ENCODE assay signal across 31 mouse cellular contexts in the genomic region with DNA sequence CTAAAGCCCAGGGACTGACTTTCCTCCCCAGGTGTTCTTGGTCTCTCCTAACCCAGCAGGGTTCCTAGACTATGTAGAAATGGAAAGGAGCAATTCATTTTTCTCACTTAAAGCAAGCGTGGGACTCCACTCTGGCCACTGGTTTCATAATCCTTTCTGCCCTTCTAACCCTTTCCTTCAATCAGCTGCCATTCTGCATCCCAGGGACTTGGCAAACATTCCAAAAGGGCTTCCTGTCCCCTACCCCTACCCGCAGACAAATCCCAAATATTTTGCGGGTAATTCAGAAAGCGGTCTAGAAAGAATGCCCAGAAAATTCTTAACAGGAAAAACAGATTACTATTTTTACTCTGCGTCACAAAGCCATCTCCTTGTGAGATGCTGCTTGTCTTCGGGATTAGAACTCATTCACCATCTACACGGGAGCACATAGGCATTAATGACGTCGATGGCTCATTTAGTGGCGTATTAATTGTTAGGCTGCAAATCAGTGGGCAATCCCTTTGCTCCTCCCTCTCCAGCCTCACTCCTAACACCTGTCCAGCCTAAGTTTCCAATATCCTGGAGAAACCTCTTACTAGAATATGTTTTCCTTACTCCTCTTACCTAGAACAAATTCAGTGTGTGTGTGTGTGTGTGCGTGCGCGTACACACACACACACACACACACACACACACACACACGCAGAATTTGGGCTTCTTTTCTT. TPM values are rescaled to one million over a fixed set of nuclear protein-coding genes. Genes with fewer than 3 reads are reported as not detected.
DNase-seq lines count a peak whose midpoint lies in the region; ATAC-seq and TF ChIP-seq lines count a peak whose summit lies in the region.
"Had no signal": no experiment of that assay in that cellular context is flagged by ENCODE, and none has a peak within 500 bp of the region (broad histone marks: within the 10 kb centered on the region; RNA-seq: fewer than 3 reads in every experiment).

No protein-coding gene starts in this region.

- H3K27ac ChIP-seq in midbrain, embryonic 12.5 days (replicated peaks): no peak overlapping the region
- no peak overlapping the region for H3K27ac ChIP-seq in midbrain, postnatal 0 days (ENCODE audit: low read depth, low read length)
- H3K27ac ChIP-seq in hindbrain, embryonic 16.5 days (ENCODE audit: low read depth, low read length): no peak overlapping the region
- H3K27ac ChIP-seq: embryonic facial prominence, embryonic 15.5 days; heart, adult 2 months; kidney, postnatal 0 days; left cerebral cortex, adult 2 months; stomach, postnatal 0 days had no signal

- H3K9ac ChIP-seq in midbrain, embryonic 12.5 days (replicated peaks): no peak overlapping the region
- no peak overlapping the region for H3K9ac ChIP-seq in midbrain, postnatal 0 days (replicated peaks; ENCODE audit: low read length, poor library complexity, severe bottlenecking)
- H3K9ac ChIP-seq in hindbrain, embryonic 16.5 days (ENCODE audit: low read depth, low read length): no peak overlapping the region
- H3K9ac ChIP-seq: embryonic facial prominence, embryonic 15.5 days had no signal

- peaks cover 30% of the 10 kb centered on the region for H3K4me1 ChIP-seq in midbrain, embryonic 12.5 days
- H3K4me1 ChIP-seq in midbrain, postnatal 0 days (ENCODE audit: insufficient read depth, low read length): no peaks in the 10 kb centered on the region
- no peaks in the 10 kb centered on the region for H3K4me1 ChIP-seq in hindbrain, embryonic 16.5 days (ENCODE audit: control insufficient read depth, insufficient read depth, low read depth, low read length)
- H3K4me1 ChIP-seq: embryonic facial prominence, embryonic 15.5 days had no signal

- H3K4me3 ChIP-seq in midbrain, embryonic 12.5 days: no peak overlapping the region
- H3K4me3 ChIP-seq in midbrain, postnatal 0 days (ENCODE audit: low read depth, low read length): no peak overlapping the region
- H3K4me3 ChIP-seq in hindbrain, embryonic 16.5 days (ENCODE audit: low read length): no peak overlapping the region
- H3K4me3 ChIP-seq: embryonic facial prominence, embryonic 15.5 days; heart, adult 2 months; left cerebral cortex, adult 2 months had no signal

- intact Hi-C loops in heart, postnatal 36 days (cut with DNase I): no loop called here

- DNase-seq in heart, adult 11 months: peak; percentile 68
- no peak for DNase-seq in heart, postnatal 36 days
- no peak for DNase-seq in midbrain, postnatal 0 days (ENCODE audit: low spot score)
- no peak for DNase-seq in embryo, embryonic 10.5 days (ENCODE audit: low spot score)
- DNase-seq in right cerebral cortex, postnatal 10 days (ENCODE audit: low spot score in 2 of 2): no peak
- DNase-seq: adrenal gland, adult 2 months; cerebellum, adult 11 months; gastrocnemius, postnatal 25 days; heart, adult 2 months; kidney, adult 2 months; layer of hippocampus, adult 9-11 months; lung, postnatal 4 days; right cerebral cortex, adult 18-20 months; thymus, adult 2 months; thymus, postnatal 4 days had no signal

- H3K4me2 ChIP-seq in midbrain, embryonic 12.5 days (replicated peaks): peak overlapping the region; percentile 15; the same call in 1 of the 2 replicates
- H3K4me2 ChIP-seq in midbrain, postnatal 0 days (ENCODE audit: low read depth, low read length, poor library complexity, severe bottlenecking): no peak overlapping the region
- peak overlapping the region; percentile 3; the same call in 1 of the 2 replicates for H3K4me2 ChIP-seq in hindbrain, embryonic 16.5 days (ENCODE audit: low read length)
- H3K4me2 ChIP-seq: embryonic facial prominence, embryonic 15.5 days had no signal

- no peak for TF ChIP-seq CTCF in midbrain, postnatal 0 days (IDR thresholded peaks at IDR 0.05)

- 5% methylated on average over 14 of the region's 14 CpGs for WGBS in midbrain, embryonic 12.5 days
- 10% methylated on average over 14 of the region's 14 CpGs for WGBS in midbrain, postnatal 0 days
- 7% methylated on average over 14 of the region's 14 CpGs for WGBS in hindbrain, embryonic 16.5 days

- peaks cover 88% of the 10 kb centered on the region for H3K27me3 ChIP-seq in midbrain, embryonic 12.5 days
- H3K27me3 ChIP-seq in midbrain, postnatal 0 days (ENCODE audit: insufficient read depth, low read length): peaks cover 89% of the 10 kb centered on the region
- H3K27me3 ChIP-seq in hindbrain, embryonic 16.5 days (replicated peaks; ENCODE audit: control insufficient read depth, insufficient read depth, low read length): peaks cover 67% of the 10 kb centered on the region

- H3K36me3 ChIP-seq in midbrain, embryonic 12.5 days: no peaks in the 10 kb centered on the region
- H3K36me3 ChIP-seq in midbrain, postnatal 0 days (ENCODE audit: insufficient read depth, low read length): no peaks in the 10 kb centered on the region
- H3K36me3 ChIP-seq in hindbrain, embryonic 16.5 days (ENCODE audit: control insufficient read depth, insufficient read depth, low read length): no peaks in the 10 kb centered on the region
- H3K36me3 ChIP-seq: embryonic facial prominence, embryonic 15.5 days had no signal

- ATAC-seq in midbrain, embryonic 12.5 days (ENCODE audit: low FRiP score, low read depth): no peak
- no peak for ATAC-seq in midbrain, postnatal 0 days (ENCODE audit: low FRiP score)
- 0 out of 2 replicates have a peak, but pooled peaks have one; percentile 38 for ATAC-seq in hindbrain, embryonic 16.5 days

- H3K9me3 ChIP-seq in midbrain, embryonic 12.5 days: no peaks in the 10 kb centered on the region
- H3K9me3 ChIP-seq in midbrain, postnatal 0 days (ENCODE audit: low read length): no peaks in the 10 kb centered on the region
- no peaks in the 10 kb centered on the region for H3K9me3 ChIP-seq in hindbrain, embryonic 16.5 days (ENCODE audit: control insufficient read depth, low read length)
- H3K9me3 ChIP-seq: embryonic facial prominence, embryonic 15.5 days had no signal

RNA-seq across cellular contexts. Expression of gene Zic1, which starts 29.6 kb away (rescaled TPM):
- total RNA-seq in heart, postnatal 36 days (2021): under 1 TPM in 1 of 2 experiments, not detected in 1; 0.61 TPM
- polyA plus RNA-seq in midbrain, embryonic 12.5 days (2016; fragmentation: Nextera tagmentation; extraction: Ambion mirVana): 11.9 and 17.2 TPM in 2 replicates
- 91.8 and 146 TPM in 2 replicates for total RNA-seq in midbrain, postnatal 0 days (2014; rRNA removed)
- 4.1 and 8.2 TPM in 2 replicates for polyA plus RNA-seq in midbrain, postnatal 0 days (2015; fragmentation: Nextera tagmentation; extraction: Ambion mirVana)
- polyA plus RNA-seq in hindbrain, embryonic 16.5 days (2015; fragmentation: Nextera tagmentation; extraction: Ambion mirVana): 11.4 and 14.6 TPM in 2 replicates
- total RNA-seq: adrenal gland, adult 2 months; heart, adult 2 months; heart, postnatal 25 days; liver, adult 2 months; megakaryocyte-erythroid progenitor cell, adult 5-6 weeks; MEL had no signal
- polyA plus RNA-seq: heart, embryonic 14.5 days; intestine, embryonic 14.5 days; kidney, adult 2 months; kidney, postnatal 0 days; large intestine, adult 2 months; liver, adult 2 months; lung, embryonic 16.5 days; small intestine, adult 2 months; stomach, postnatal 0 days had no signal

RNA-seq across cellular contexts. Expression of gene Zic4, which starts 33.0 kb away (rescaled TPM):
- not detected for total RNA-seq in heart, postnatal 36 days (2021)
- polyA plus RNA-seq in midbrain, embryonic 12.5 days (2016; fragmentation: Nextera tagmentation; extraction: Ambion mirVana): 44.6 and 76.9 TPM in 2 replicates
- total RNA-seq in midbrain, postnatal 0 days (2014; rRNA removed): 54.7 and 73.4 TPM in 2 replicates
- polyA plus RNA-seq in midbrain, postnatal 0 days (2015; fragmentation: Nextera tagmentation; extraction: Ambion mirVana): 22.2 and 33.5 TPM in 2 replicates
- 62.4 and 67.4 TPM in 2 replicates for polyA plus RNA-seq in hindbrain, embryonic 16.5 days (2015; fragmentation: Nextera tagmentation; extraction: Ambion mirVana)
- total RNA-seq: adrenal gland, adult 2 months; gastrocnemius, postnatal 25 days; heart, adult 2 months; heart, postnatal 25 days; liver, adult 2 months; megakaryocyte-erythroid progenitor cell, adult 5-6 weeks; MEL had no signal
- polyA plus RNA-seq: adrenal gland, adult 2 months; heart, adult 2 months; heart, embryonic 14.5 days; intestine, embryonic 14.5 days; kidney, adult 2 months; kidney, postnatal 0 days; large intestine, adult 2 months; liver, adult 2 months; liver, embryonic 16.5 days; lung, embryonic 16.5 days; small intestine, adult 2 months; stomach, postnatal 0 days; thymus, adult 2 months had no signal
